Mouse (Mus musculus) heart, postnatal 4 days (tissue): Measurements from ENCODE around the gene Cmas. TPM values are rescaled to one million over a fixed set of nuclear protein-coding genes. Genes with fewer than 3 reads are reported as not detected.

Source experiments
- DNase-seq: peaks from one replicate; pipeline ENCODE4 v3.0.0; 2021
- total RNA-seq, 2 experiments: library from RNA; stranded (reverse); gene quantifications; 2 replicates each; pipeline ENCODE4 v1.2.3; 2021

The Cmas gene
- total RNA-seq, 2 experiments from 2014 or later: 43.4 to 48.5 TPM

DNA sequence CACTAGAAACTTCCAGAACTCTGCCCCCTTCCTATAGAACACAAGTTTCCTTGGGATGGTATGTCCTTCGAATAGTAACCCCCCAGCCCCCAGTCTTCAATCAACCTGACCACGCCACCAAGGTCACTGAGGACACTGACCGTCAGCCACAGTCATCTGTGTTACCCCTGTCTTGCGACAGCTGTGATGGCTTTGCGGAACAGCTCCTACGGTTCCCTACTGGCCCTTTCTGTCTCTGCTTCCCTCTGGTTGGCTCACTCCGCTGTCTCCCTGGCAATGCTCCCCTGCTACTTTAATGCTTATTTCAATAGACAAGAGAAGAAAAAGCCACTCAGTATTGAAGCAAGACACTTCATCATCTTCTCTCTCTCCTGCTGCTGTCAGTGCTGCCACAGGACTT, 37.0 kb downstream of the Cmas start:
- no peak for DNase-seq

DNA sequence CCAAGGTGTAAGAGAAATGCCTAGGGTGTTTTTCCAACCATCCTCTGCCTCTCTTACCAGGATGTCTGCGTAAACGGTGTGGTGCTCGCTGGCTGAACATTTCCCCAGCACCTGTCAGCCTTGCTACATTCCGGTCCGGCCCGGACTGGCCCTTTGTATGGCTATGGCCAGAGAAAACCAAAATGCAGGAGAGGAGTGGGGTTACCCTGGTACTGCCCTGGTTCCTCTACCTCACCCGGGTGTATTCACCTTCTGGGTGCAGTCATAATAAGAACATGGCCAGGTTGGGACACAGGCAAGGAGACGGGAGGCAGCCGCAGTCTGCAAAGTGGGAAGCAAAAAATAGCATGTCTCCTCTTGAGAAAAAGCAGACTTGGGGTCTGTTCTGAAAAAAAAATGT, 38.6 kb downstream of the Cmas start:
- no peak for DNase-seq

DNA sequence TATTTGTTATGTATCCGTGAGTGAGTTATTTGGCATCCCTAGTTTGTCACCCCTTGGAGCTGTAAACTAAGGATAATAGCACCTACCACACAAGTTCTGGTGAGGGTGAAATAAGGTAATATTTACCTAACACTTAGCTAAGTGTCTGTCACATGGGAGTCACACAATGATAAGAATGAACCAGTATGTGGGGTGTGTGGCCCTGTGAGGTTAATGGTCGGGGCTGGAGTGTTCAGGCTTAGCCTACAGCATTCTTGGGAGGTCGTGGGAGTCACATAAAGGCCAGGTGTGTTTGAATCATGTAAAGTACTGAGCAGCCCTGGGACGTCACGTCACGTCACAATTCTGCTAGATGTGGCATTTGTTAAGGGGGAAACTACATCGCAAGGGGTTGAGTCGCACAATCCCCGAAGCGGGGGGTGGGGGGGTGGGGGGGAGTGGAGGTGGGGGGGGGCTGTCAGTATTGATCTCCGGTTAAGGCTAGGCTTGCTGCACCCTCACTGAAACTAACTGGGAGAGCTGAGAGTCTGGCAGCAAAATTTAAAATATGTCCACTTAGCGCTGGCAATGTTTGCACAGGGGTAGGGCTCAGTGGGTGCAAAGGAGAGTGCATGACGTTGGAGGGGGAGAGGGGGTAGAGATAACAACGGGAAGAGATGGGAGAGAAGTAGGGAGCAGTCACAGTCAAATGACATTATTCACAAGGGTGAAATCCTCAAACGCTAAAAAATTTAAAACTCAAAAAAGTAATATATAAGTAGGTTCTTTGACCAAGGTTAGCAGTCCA, 39.4 kb downstream of the Cmas start:
- no peak for DNase-seq

DNA sequence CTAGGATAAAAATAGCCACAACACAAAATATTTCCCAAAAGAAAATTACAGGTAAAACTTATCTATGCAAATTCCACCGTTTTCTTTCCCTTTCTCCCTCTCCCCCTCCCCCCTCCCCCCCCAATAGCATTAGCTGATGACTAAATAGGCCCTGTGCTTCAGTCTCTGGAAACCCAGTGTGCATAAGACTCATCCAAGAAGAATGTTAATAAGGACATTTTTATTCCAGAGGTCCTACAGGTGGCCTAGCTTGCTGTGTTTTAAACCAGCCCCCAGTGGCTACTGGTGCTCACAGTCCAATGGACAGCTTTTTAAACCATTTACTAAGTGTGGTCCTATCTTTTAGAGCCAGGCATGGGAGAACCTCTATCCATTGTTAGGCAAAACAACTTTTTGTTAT, 41.5 kb downstream of the Cmas start:
- no peak for DNase-seq

DNA sequence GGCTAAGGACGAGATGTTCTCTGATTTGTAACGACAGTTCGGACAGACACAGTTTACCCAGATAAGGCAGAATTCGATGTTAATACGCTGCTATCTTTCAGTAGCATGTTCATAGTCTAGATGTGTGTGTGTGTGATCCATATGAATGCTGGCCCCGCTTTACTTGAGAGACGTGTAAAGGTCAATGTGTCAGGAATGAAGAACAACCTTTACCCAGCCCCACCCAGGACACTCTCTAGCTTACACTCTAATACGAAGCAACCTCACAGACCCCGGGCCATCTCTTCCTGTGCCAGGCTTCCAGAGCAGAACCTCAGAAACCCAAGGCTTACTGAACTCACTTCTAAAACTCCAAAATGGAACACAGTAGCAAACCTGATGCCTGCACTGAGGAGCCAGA, 42.4 kb downstream of the Cmas start:
- no peak for DNase-seq

DNA sequence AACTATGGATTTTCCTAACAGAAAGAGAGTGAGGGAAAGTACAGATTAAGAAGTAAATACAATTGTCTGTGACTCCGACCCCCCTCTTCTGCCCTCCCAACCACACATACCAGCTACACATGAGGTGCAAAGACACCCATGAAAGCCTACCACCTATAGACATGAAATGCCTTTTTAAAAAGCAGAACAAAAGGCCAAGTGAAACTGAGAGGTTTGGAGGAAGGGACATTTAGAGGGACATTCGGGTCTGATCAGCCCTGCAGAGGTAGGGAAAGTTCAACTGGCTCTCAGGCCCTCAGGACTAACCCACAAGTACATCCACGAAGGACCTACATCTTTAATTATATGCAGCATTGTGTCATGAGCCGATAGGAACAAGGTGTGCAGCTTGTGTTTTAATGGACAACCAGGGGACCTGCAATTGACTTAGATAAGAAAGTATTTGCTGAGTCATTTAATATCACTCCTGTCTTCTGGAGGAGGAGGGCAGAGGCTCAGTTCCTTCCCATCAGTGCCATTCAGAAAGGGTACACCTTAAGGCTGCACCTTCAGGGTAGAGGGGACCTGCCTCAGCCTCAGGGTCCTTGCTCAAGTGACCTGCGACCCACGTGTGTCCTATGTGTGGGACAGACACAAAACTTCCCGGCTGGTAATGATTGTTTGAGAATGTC, 43.4 kb downstream of the Cmas start:
- DNase-seq: no peak

DNA sequence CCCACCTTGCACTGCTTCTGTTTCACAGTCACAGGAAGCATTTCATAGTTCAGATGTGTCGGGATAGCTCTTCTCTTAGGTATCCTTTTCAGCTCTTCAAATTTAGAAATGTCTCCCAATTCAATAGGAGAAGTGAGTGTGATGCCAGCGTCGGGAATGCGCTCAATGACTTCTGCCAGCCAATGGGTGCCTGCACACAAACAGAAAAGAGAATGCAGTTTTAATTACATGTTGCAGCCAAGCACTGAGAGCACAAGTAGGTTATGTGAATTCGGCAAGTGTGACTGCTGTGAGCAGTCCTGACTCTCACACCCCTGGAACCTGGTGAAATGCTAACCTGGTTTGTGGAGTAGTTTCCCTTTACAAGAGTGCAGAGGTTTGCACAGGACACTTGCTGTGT, 45.2 kb downstream of the Cmas start:
- DNase-seq: no peak

DNA sequence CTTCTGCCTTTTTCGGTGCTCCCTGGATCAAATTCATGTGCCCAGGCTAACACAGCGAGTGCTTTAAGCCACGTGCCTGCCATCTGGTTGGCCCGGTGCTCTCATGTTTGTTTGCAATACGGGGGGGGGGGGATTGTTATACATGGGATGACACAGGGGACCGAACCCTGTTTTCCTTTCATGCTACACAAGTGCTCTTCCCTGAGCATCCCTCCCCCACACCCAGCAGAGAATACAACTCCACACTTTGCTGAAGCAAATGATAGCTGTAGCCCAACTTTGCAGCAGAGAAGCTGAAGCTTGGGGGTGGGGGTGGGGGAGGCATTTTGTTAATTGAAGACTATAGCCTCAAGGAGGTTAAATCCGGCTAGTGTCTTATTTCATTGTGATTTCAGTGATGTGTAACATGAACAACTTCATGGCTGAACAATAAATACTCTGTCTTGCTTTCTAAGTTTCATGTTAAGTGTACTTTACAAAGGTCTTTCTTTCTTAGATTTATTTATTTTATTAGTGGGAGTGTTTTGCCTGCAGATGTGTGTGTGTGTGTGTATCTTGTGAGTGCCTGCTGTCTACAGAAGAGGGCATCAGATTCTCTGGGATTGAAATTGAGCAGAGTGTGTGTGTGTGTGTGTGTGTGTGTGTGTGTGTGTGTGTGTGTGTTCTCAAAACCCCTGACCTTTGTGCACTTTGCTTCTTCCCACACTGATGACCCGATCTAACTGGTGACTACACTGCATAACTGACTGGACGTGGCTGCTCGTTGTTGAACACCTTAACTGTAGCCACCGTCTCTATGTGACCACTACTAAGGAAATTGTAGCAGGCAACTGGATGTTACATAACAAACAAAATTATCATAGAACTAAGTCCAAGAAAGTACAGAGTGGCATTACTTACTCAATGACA, 46.4 kb downstream of the Cmas start:
- DNase-seq: no peak

DNA sequence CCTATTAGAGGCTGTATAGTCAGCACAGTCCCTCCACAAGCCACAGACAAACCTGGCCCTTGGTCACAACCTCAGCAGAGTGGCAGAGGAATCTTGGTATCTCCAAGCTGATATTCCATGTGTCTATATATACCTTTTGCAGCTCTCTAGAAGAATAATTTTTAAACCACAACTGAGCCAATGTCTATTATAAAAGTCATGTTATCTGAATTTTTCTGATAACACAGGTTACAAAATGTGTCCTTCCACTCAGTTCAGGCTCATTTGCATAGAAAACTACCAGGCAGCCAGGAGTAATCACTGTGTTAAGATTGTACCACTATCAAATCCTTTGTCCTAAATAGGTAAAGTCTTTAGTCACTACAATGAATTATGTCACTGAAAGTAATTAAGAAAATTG, 47.9 kb downstream of the Cmas start, which contains the start of gene Sult6b2:
Gene Sult6b2, minus strand, starts transcription at position 101 of the 400 bp plus-strand sequence.
- DNase-seq: no peak

DNA sequence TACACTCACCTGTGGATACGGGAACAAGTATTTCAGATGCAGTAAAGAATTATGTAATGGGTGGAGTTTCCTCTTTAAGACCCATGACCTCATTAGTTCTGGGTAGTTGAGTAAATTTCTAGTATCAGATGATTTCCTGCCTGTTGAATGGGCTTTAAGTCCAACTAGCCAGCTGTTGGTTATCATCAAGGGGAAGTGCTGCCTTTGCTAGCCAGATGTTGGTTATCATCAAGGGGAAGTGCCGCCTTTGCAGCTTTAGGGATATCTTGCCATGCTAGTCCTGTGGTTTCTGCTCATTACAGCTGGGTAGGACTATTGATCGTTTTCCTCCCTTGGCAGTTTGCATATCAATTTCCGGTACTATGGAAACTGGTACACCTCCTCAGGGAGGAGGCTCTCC, 49.8 kb downstream of the Cmas start:
- DNase-seq: no peak

DNA sequence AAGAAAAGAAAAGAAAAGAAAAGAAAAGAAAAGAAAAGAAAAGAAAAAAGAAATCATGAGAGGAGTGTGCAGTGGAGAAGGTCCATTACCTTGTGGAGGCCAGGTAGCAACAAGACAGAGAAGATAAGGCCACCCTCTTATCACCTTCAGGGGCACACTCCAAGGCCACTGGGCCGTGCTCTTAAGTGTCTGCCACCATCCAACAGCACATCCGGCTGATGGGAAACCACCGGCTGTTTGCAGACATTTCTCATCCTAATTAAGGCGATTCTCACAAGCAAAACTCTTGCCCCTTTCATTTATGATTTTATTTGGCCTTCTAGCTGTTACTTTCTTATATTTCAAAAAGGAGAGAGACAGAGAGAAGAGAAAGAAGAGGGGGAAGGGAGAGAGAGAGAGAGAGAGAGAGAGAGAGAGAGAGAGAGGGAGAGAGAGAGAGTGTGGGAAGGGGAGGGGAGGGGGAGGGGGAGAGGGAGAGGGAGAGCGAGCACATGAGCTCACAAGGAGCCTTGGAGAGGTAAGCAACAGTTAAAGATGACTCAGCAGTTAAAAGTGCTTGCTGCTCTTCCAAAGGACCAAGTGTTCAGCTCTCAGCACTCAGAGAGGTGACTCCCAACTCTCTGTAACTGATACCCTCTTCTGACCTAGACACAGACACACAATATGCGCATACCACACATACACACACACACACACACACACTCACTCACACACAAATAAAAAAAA, 53.0 kb downstream of the Cmas start:
- no peak for DNase-seq

DNA sequence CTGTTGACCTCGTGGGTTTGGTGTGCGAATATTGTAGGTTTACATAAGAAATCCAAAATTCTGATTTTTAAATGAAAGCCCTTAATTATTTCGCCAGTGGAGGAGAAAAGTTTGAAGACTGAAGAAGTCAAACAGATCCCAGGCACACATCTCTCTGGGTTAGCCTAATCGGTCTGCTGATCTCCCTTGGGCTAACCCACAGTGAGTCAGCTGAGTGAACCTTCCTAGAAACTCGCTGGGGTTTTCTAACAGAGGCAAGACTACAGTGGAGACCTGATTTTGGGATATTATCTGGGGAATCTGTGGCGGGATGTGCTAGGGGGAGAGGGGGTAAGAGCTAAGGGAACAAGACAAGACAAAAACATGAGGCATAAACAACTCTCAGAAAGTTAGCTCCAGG, 53.8 kb downstream of the Cmas start:
- DNase-seq: no peak

DNA sequence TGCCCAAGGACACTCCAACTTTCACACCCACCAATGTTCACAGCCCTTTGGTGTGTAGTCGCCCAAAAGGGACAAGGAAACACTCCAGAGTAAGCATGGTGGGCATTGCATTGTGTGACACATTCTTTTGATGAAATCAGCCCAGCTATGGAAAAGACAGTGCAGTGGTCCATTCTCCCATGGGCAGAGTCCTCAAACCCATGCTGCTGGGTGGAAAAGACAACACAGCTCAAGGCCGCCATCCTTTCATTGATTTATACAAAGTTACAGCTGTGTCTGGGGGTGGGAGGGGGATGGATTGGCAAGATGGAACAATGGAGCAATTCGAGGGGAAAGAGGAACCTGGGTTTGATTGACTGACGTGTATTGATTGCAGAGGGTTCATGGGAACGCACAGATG, 56.5 kb downstream of the Cmas start:
- DNase-seq: no peak

DNA sequence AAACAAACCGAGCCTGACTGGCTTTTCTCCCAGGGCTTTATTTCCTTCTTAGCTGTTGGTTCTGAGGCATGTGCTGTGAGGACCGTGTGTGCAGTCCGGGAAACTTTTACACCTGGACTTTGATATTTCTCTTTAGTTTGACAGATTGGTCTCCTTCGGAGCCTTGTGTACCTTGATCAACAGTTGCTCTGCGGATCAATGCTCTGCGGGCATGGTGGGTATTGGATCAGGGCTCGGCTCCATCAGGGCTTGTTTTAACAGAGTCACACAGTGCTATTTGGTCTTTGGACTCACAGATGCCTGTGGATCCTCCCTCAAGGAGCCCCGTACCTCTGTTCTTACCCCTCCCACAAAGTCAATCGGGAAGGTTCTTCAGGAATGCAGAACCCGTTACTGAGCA, 57.5 kb downstream of the Cmas start:
- no peak for DNase-seq

DNA sequence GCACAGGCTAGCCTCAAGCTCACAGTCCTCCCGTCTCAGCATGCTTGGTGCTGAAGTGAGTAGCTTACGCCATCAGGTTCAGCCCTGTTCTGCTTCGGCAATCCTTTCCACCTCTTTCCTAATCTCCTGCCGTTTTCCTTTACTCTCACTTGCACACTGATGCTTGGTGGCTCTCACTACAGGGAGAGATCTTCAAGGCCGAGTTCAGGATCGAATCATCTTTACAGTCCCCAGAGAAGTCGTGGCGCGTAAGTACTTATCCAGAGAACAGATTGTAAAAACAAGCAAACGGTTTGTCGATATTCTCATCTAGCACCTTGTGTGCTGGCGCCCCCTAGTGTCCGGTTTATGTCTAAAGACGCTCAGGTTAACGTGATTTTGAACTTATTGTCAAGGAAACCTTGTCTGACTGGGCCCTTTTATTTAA, 58.0 kb downstream of the Cmas start:
- peak; percentile 83 for DNase-seq

DNA sequence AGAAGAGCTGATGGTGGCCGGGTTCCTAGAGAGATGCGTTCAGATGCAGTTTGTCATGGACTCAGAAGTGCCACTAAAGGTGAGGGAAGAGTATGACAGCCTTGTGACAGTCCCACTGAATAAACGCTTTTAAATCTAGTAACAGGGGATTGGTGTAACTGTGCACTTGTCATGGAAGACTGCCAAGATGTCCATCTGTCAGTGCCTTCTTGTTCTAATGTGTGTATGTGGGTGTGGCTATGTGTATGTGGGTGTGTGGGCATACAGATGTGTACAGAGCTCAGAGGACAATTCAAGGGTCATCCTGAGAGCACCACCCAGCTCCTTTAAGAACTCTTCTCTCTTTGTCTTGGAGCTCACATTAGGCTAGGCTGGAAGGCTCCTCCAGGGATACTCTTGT, 59.0 kb downstream of the Cmas start:
- DNase-seq: no peak

DNA sequence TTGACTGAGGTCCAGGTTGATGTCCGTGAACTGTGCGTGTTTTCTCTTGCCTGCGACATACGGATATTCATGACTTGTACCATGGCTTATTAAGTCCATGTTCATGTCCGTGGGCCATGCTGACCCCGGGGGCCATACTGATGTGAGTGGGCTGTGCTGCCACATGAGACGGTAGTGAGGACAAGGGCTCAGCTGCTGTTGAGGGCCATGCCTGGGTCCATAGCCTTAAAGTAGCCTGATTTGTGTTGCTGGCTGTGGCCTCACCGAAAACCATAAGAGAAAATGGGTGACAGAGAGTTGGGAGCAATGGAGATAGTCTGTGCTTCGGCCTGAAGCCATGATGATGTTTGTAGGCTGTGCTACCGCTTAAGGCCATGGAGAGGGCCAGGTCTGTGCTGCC, 61.8 kb downstream of the Cmas start:
- no peak for DNase-seq

DNA sequence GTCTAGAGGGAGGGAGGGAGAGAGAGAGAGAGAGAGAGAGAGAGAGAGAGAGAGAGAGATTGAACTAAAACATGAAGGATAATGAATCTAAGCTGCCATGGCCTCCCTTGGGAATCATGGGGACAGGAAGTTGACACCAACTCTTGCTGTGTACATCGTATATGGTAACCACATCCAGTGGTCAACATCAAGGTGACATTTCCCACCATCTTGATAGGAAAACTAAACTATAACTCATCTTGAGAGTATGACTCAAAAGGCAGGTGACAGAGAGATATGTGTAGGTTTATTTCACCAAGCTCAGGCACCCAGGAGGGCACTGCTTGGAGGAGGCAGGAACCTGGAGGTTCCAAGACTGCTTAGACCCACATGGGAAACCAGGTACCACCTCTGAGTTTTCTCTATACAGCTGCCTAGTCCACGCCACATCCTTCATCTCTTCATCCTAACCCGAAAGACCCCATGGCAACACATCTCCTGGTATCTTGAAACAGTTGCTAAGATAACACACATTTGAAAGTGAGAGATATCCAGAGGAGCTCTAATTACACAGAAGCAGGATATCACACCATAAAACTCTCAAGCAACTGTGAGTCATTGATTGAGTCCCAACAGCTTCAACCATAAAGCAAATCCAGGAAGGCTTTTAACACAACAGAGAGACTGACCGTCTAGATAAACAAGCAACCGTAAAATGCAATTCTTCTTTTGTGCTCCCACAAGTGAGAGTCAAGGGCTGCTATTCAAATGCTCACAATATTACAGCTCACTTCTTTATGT, 66.7 kb downstream of the Cmas start:
- no peak for DNase-seq
